Mouse (Mus musculus): ENCODE measurements around the gene Copz1. TPM values are rescaled to one million over a fixed set of nuclear protein-coding genes. Genes with fewer than 3 reads are reported as not detected.

Copz1 gene
- polyA plus RNA-seq, 1 experiment from 2014 or later = 322 TPM

GRCm38 (mm10) chr15:103340786-103341185 is 68.3 kb downstream of the Copz1 start:
- no peak overlapping the region for H3K4me2 ChIP-seq (replicated peaks; ENCODE audit: low read depth, low read length)
- peaks cover 9% of the 10 kb centered on the region for H3K4me1 ChIP-seq (ENCODE audit: control insufficient read depth, insufficient read depth, low read length)

GRCm38 (mm10) chr15:103341547-103341946 is 69.0 kb downstream of the Copz1 start:
- Histone ChIP-seq H3K27me3 (ENCODE audit: control insufficient read depth, insufficient read depth, low read length) (peaks cover 23% of the 10 kb centered on the region), H3K4me3 (ENCODE audit: low read length) (no peak overlapping the region), H3K36me3 (ENCODE audit: control insufficient read depth, insufficient read depth, low read length) (peaks cover 24% of the 10 kb centered on the region), H3K9ac (ENCODE audit: low read depth, low read length) (no peak overlapping the region), H3K27ac (ENCODE audit: low read depth, low read length) (no peak overlapping the region), H3K4me2 (replicated peaks; ENCODE audit: low read depth, low read length) (no peak overlapping the region), H3K4me1 (ENCODE audit: control insufficient read depth, insufficient read depth, low read length) (peaks cover 9% of the 10 kb centered on the region), H3K9me3 (ENCODE audit: control insufficient read depth, low read length) (no peaks in the 10 kb centered on the region)
- no peak for ATAC-seq (ENCODE audit: low FRiP score, low TSS enrichment)
- 23% methylated on average over 8 of the region's 8 CpGs for WGBS

More at GRCm38 (mm10) chr15:103340786-103341185, 68.3 kb downstream of the Copz1 start:
- Histone ChIP-seq H3K4me3 (ENCODE audit: low read length) (no peak overlapping the region), H3K36me3 (ENCODE audit: control insufficient read depth, insufficient read depth, low read length) (peaks cover 16% of the 10 kb centered on the region), H3K9me3 (ENCODE audit: control insufficient read depth, low read length) (no peaks in the 10 kb centered on the region), H3K27ac (ENCODE audit: low read depth, low read length) (no peak overlapping the region), H3K27me3 (ENCODE audit: control insufficient read depth, insufficient read depth, low read length) (peaks cover 23% of the 10 kb centered on the region), H3K9ac (ENCODE audit: low read depth, low read length) (no peak overlapping the region)
- 21% methylated on average over 4 of the region's 4 CpGs for WGBS
- no peak for ATAC-seq (ENCODE audit: low FRiP score, low TSS enrichment)

- H3K4me3 ChIP-seq (ENCODE audit: low read length) = no peak overlapping the region
- no peak overlapping the region for H3K4me2 ChIP-seq (replicated peaks; ENCODE audit: low read depth, low read length)
- H3K27me3 ChIP-seq (ENCODE audit: control insufficient read depth, insufficient read depth, low read length) = peaks cover 23% of the 10 kb centered on the region
- H3K36me3 ChIP-seq (ENCODE audit: control insufficient read depth, insufficient read depth, low read length) = peaks cover 30% of the 10 kb centered on the region
- H3K27ac ChIP-seq (ENCODE audit: low read depth, low read length) = no peak overlapping the region
- peaks cover 9% of the 10 kb centered on the region for H3K4me1 ChIP-seq (ENCODE audit: control insufficient read depth, insufficient read depth, low read length)
- no peaks in the 10 kb centered on the region for H3K9me3 ChIP-seq (ENCODE audit: control insufficient read depth, low read length)
- WGBS = 16% methylated on average over 4 of the region's 4 CpGs
- peak; percentile 10; the same call in 1 of the 2 replicates for ATAC-seq (ENCODE audit: low FRiP score, low TSS enrichment)
- no peak overlapping the region for H3K9ac ChIP-seq (ENCODE audit: low read depth, low read length)
Measured at GRCm38 (mm10) chr15:103342415-103342814, 69.9 kb downstream of the Copz1 start.

- Histone ChIP-seq H3K27me3 (ENCODE audit: control insufficient read depth, insufficient read depth, low read length) (peaks cover 23% of the 10 kb centered on the region), H3K36me3 (ENCODE audit: control insufficient read depth, insufficient read depth, low read length) (peaks cover 36% of the 10 kb centered on the region), H3K4me3 (ENCODE audit: low read length) (no peak overlapping the region), H3K9ac (ENCODE audit: low read depth, low read length) (no peak overlapping the region), H3K27ac (ENCODE audit: low read depth, low read length) (no peak overlapping the region), H3K9me3 (ENCODE audit: control insufficient read depth, low read length) (no peaks in the 10 kb centered on the region), H3K4me2 (replicated peaks; ENCODE audit: low read depth, low read length) (no peak overlapping the region), H3K4me1 (ENCODE audit: control insufficient read depth, insufficient read depth, low read length) (peaks cover 9% of the 10 kb centered on the region)
- WGBS = 83% methylated on average over 3 of the region's 3 CpGs
- no peak for ATAC-seq (ENCODE audit: low FRiP score, low TSS enrichment)
Measured at GRCm38 (mm10) chr15:103343008-103343407, 70.5 kb downstream of the Copz1 start.

GRCm38 (mm10) chr15:103343556-103343955 is 71.0 kb downstream of the Copz1 start:
- no peak overlapping the region for H3K4me3 ChIP-seq (ENCODE audit: low read length)
- H3K27ac ChIP-seq (ENCODE audit: low read depth, low read length) = no peak overlapping the region
- H3K27me3 ChIP-seq (ENCODE audit: control insufficient read depth, insufficient read depth, low read length) = peaks cover 23% of the 10 kb centered on the region
- peaks cover 9% of the 10 kb centered on the region for H3K4me1 ChIP-seq (ENCODE audit: control insufficient read depth, insufficient read depth, low read length)
- no peaks in the 10 kb centered on the region for H3K9me3 ChIP-seq (ENCODE audit: control insufficient read depth, low read length)
- no peak overlapping the region for H3K9ac ChIP-seq (ENCODE audit: low read depth, low read length)
- no peak for ATAC-seq (ENCODE audit: low FRiP score, low TSS enrichment)
- H3K36me3 ChIP-seq (ENCODE audit: control insufficient read depth, insufficient read depth, low read length) = peaks cover 39% of the 10 kb centered on the region
- H3K4me2 ChIP-seq (replicated peaks; ENCODE audit: low read depth, low read length) = no peak overlapping the region

- ATAC-seq (ENCODE audit: low FRiP score, low TSS enrichment) = no peak
- Histone ChIP-seq H3K9ac (ENCODE audit: low read depth, low read length) (no peak overlapping the region), H3K4me1 (ENCODE audit: control insufficient read depth, insufficient read depth, low read length) (no peaks in the 10 kb centered on the region; the same call in none of the 2 replicates), H3K27ac (ENCODE audit: low read depth, low read length) (no peak overlapping the region), H3K27me3 (ENCODE audit: control insufficient read depth, insufficient read depth, low read length) (peaks cover 12% of the 10 kb centered on the region; the same call in 1 of the 2 replicates), H3K4me3 (ENCODE audit: low read length) (no peak overlapping the region), H3K4me2 (replicated peaks; ENCODE audit: low read depth, low read length) (no peak overlapping the region), H3K36me3 (ENCODE audit: control insufficient read depth, insufficient read depth, low read length) (peaks cover 61% of the 10 kb centered on the region), H3K9me3 (ENCODE audit: control insufficient read depth, low read length) (no peaks in the 10 kb centered on the region)
- WGBS = 89% methylated on average over 6 of the region's 6 CpGs
Measured at GRCm38 (mm10) chr15:103345789-103346188, 73.3 kb downstream of the Copz1 start.

GRCm38 (mm10) chr15:103347275-103347684 is 74.8 kb downstream of the Copz1 start:
- Histone ChIP-seq H3K27ac (ENCODE audit: low read depth, low read length) (no peak overlapping the region), H3K4me3 (ENCODE audit: low read length) (no peak overlapping the region), H3K4me2 (replicated peaks; ENCODE audit: low read depth, low read length) (no peak overlapping the region), H3K4me1 (ENCODE audit: control insufficient read depth, insufficient read depth, low read length) (no peaks in the 10 kb centered on the region), H3K9ac (ENCODE audit: low read depth, low read length) (no peak overlapping the region), H3K27me3 (ENCODE audit: control insufficient read depth, insufficient read depth, low read length) (peaks cover under 1% of the 10 kb centered on the region; the same call in 1 of the 2 replicates), H3K36me3 (ENCODE audit: control insufficient read depth, insufficient read depth, low read length) (peaks cover 74% of the 10 kb centered on the region), H3K9me3 (ENCODE audit: control insufficient read depth, low read length) (no peaks in the 10 kb centered on the region)
- 11% methylated on average over 2 of the region's 2 CpGs for WGBS
- ATAC-seq (ENCODE audit: low FRiP score, low TSS enrichment) = 0 out of 2 replicates have a peak, but pooled peaks have one; percentile 11

MicroRNAs encoded within 50 kb of the gene (microRNA counts, 519-probe panel; counts per million panel counts)
- 6,406 counts per million, percentile 68 among the panel's probes with 10 or more counts for microRNA mmu-miR-148b

Small RNA genes within 50 kb of the gene (microRNA-seq; reads per million reads assigned to microRNA genes)
- gene Mir148b = 353 reads per million, percentile 70 among the genes with 10 or more reads in this experiment

Other genes starting within 250 kb of the Copz1 start
- 11.5 and 19.5 TPM in 2 replicates for gene Smug1, start 105.6 kb upstream of the Copz1 start, polyA plus RNA-seq (2014; fragmentation: Nextera tagmentation; extraction: Ambion mirVana)
- 146 and 161 TPM in 2 replicates for gene Cbx5, start 32.9 kb upstream of the Copz1 start, polyA plus RNA-seq (2014; fragmentation: Nextera tagmentation; extraction: Ambion mirVana)
- gene Hnrnpa1, start 32.3 kb upstream of the Copz1 start, polyA plus RNA-seq (2014; fragmentation: Nextera tagmentation; extraction: Ambion mirVana) = 1,180 and 1,314 TPM in 2 replicates
- gene Nfe2, start 14.3 kb upstream of the Copz1 start, polyA plus RNA-seq (2014; fragmentation: Nextera tagmentation; extraction: Ambion mirVana) = 3.1 and 3.9 TPM in 2 replicates
- gene Gpr84, start 37.9 kb downstream of the Copz1 start, polyA plus RNA-seq (2014; fragmentation: Nextera tagmentation; extraction: Ambion mirVana) = 0.47 and 0.69 TPM in 2 replicates
- gene Zfp385a, start 67.4 kb downstream of the Copz1 start, polyA plus RNA-seq (2014; fragmentation: Nextera tagmentation; extraction: Ambion mirVana) = 12.3 and 18.2 TPM in 2 replicates
- gene Itga5, start 94.0 kb downstream of the Copz1 start, polyA plus RNA-seq (2014; fragmentation: Nextera tagmentation; extraction: Ambion mirVana) = 19.6 and 37.4 TPM in 2 replicates
- gene Gtsf1, start 157.8 kb downstream of the Copz1 start, polyA plus RNA-seq (2014; fragmentation: Nextera tagmentation; extraction: Ambion mirVana) = not detected in 2 replicates
- not detected in 2 replicates for gene Gtsf2, start 175.8 kb downstream of the Copz1 start, polyA plus RNA-seq (2014; fragmentation: Nextera tagmentation; extraction: Ambion mirVana)
- gene Nckap1l, start 181.1 kb downstream of the Copz1 start, polyA plus RNA-seq (2014; fragmentation: Nextera tagmentation; extraction: Ambion mirVana) = 0.94 and 2.3 TPM in 2 replicates
- gene Pde1b, start 230.3 kb downstream of the Copz1 start, polyA plus RNA-seq (2014; fragmentation: Nextera tagmentation; extraction: Ambion mirVana) = 3.1 and 4.9 TPM in 2 replicates

Data from kidney, embryonic 14.5 days (tissue).